Mouse (Mus musculus) right cerebral cortex, adult 2 months (tissue): ENCODE results near the gene Rbx1.

Source experiments
- DNase-seq, 2 experiments: peaks; one replicate each; pipeline ENCODE4 v3.0.0; 2021 to 2022; ENCODE audit warnings: low spot score in 2 of 2

Rbx1 gene

GRCm38 (mm10) chr15:81483691-81484090 is 17.6 kb downstream of the Rbx1 start:
- no peak for DNase-seq

- no peak for DNase-seq
Measured at GRCm38 (mm10) chr15:81485483-81485882, 19.4 kb downstream of the Rbx1 start.

GRCm38 (mm10) chr15:81503466-81503865 is 37.4 kb downstream of the Rbx1 start:
- DNase-seq, result no peak

GRCm38 (mm10) chr15:81503995-81504394 is 37.9 kb downstream of the Rbx1 start:
- no peak for DNase-seq

GRCm38 (mm10) chr15:81507201-81507600 is 41.1 kb downstream of the Rbx1 start:
- no peak for DNase-seq

GRCm38 (mm10) chr15:81510621-81511020 is 44.5 kb downstream of the Rbx1 start:
- no peak for DNase-seq

GRCm38 (mm10) chr15:81511601-81512261 is 45.6 kb downstream of the Rbx1 start:
- no peak for DNase-seq

GRCm38 (mm10) chr15:81514111-81514971 is 48.2 kb downstream of the Rbx1 start:
- DNase-seq, result peak; percentile 56 to 70

GRCm38 (mm10) chr15:81515221-81515620 is 49.1 kb downstream of the Rbx1 start:
- DNase-seq, result no peak

GRCm38 (mm10) chr15:81518031-81518430 is 51.9 kb downstream of the Rbx1 start:
- DNase-seq, result no peak

GRCm38 (mm10) chr15:81518761-81519160 is 52.7 kb downstream of the Rbx1 start:
- no peak for DNase-seq

GRCm38 (mm10) chr15:81522036-81522751 is 56.1 kb downstream of the Rbx1 start:
- no peak for DNase-seq

GRCm38 (mm10) chr15:81522761-81523168 is 56.7 kb downstream of the Rbx1 start:
- DNase-seq, result no peak

- DNase-seq, result peak; percentile 83 to 89
Measured at GRCm38 (mm10) chr15:81523169-81523871, 57.2 kb downstream of the Rbx1 start.

- no peak for DNase-seq
Measured at GRCm38 (mm10) chr15:81523901-81524300, 57.8 kb downstream of the Rbx1 start.
